Mouse (Mus musculus) midbrain, postnatal 0 days (tissue): ENCODE data around the gene Cpeb2. TPM values are rescaled to one million over a fixed set of nuclear protein-coding genes. Genes with fewer than 3 reads are reported as not detected.

Experiments used
- ATAC-seq: fragments of 200-750 bp; cut with Nextera tagmentation; 2 replicates; pipeline ENCODE4 v1.8.0; 2017; ENCODE audit warnings: moderate number of reproducible peaks, mild to moderate bottlenecking, moderate TSS enrichment, moderate library complexity; ENCODE audit not compliant: low FRiP score
- DNase-seq: peaks from one replicate; pipeline ENCODE4 v3.0.0-alpha.2; 2015; ENCODE audit warnings: low spot score
- H3K27ac ChIP-seq: fragments of 300-500 bp; sonication (generic); 2 replicates; pipeline ENCODE4 v1.5.1; 2014; ENCODE audit warnings: low read depth, mild to moderate bottlenecking, low read length, mixed read lengths
- H3K27me3 ChIP-seq: fragments of 300-500 bp; sonication (generic); 2 replicates; pipeline ENCODE4 v1.6.1; 2014; ENCODE audit warnings: low read length, control low read depth, mixed read lengths; ENCODE audit not compliant: insufficient read depth
- H3K36me3 ChIP-seq: fragments of 300-500 bp; sonication (generic); 2 replicates; pipeline ENCODE4 v1.6.1; 2014; ENCODE audit warnings: low read length, control low read depth, mixed read lengths; ENCODE audit not compliant: insufficient read depth
- H3K4me1 ChIP-seq: fragments of 300-500 bp; sonication (generic); 2 replicates; pipeline ENCODE4 v1.6.1; 2014; ENCODE audit warnings: mild to moderate bottlenecking, control low read depth, antibody characterized with exemption, low read length, mixed read lengths; ENCODE audit not compliant: insufficient read depth
- H3K4me2 ChIP-seq: fragments of 300-500 bp; sonication (generic); 2 replicates; pipeline ENCODE4 v1.6.1; 2014; ENCODE audit warnings: low read depth, mild to moderate bottlenecking, low read length, mixed read lengths; ENCODE audit not compliant: poor library complexity, severe bottlenecking
- H3K4me3 ChIP-seq: fragments of 300-500 bp; sonication (generic); 2 replicates; pipeline ENCODE4 v1.5.1; 2014; ENCODE audit warnings: low read depth, mild to moderate bottlenecking, low read length, moderate library complexity
- H3K9ac ChIP-seq: fragments of 300-500 bp; sonication (generic); replicated peaks from 2 replicates; pipeline ENCODE4 v1.6.1; 2014; ENCODE audit warnings: mild to moderate bottlenecking, low read length, moderate library complexity, mixed read lengths; ENCODE audit not compliant: poor library complexity, severe bottlenecking
- H3K9me3 ChIP-seq: fragments of 300-500 bp; sonication (generic); 2 replicates; pipeline ENCODE4 v1.6.1; 2016; ENCODE audit warnings: low read length, control low read depth
- CTCF ChIP-seq: IDR thresholded peaks from 2 replicates; pipeline ENCODE4 v1.5.1; 2016; ENCODE audit warnings: antibody characterized with exemption, mild to moderate bottlenecking
- WGBS: fragments of 180-500 bp; shearing (Covaris S2); extraction: QIAGEN DNeasy Blood & Tissue Kit; methylation state at CpG from one replicate; pipeline ENCODE4 v1.1.7; 2014; 5-methylcytosine and 5-hydroxymethylcytosine counted together
- polyA plus RNA-seq: library from polyadenylated mRNA; unstranded; fragments of >200 nt; fragmentation: Nextera tagmentation; extraction: Ambion mirVana; gene quantifications from 2 replicates; pipeline ENCODE4 v1.2.1, GENCODE M21; 2015
- total RNA-seq: library from RNA; depleted of rRNA; stranded (reverse); fragments of >200 nt; gene quantifications from 2 replicates; pipeline ENCODE4 v1.2.3, GENCODE M21; 2014

The Cpeb2 gene
- total and polyA plus RNA-seq, 2 experiments from 2014 or later, result 15.3 to 29.5 TPM

DNA sequence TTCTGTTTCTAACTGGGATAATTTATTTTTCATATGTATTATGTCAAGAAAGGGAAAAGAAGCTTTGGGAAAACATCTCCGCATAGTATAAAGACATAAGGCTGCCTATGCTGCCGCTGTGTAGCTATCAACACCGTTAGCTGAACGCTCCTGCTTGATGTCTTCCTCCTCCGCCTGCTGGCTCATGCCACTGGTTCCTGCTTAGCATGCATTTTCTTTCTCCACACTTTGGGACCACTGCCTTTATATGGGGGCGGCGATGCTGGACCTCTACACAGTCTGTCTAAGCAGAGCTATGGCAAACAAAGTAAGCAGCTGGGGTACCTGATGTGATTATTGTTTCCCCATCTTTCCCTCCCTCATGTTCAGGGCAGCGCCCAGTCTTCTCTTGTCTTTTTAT, 13.3 kb downstream of the Cpeb2 start:
- no peak for TF ChIP-seq CTCF
- H3K9ac ChIP-seq, result no peak overlapping the region
- H3K9me3 ChIP-seq, result no peaks in the 10 kb centered on the region
- 76% methylated on average over 8 of the region's 8 CpGs for WGBS
- H3K4me2 ChIP-seq, result no peak overlapping the region
- DNase-seq (no peak), ATAC-seq (no peak)
- H3K4me1 ChIP-seq, result no peaks in the 10 kb centered on the region
- no peaks in the 10 kb centered on the region for H3K27me3 ChIP-seq
- H3K4me3 ChIP-seq, result no peak overlapping the region
- H3K36me3 ChIP-seq, result peaks cover 6% of the 10 kb centered on the region
- H3K27ac ChIP-seq, result no peak overlapping the region

DNA sequence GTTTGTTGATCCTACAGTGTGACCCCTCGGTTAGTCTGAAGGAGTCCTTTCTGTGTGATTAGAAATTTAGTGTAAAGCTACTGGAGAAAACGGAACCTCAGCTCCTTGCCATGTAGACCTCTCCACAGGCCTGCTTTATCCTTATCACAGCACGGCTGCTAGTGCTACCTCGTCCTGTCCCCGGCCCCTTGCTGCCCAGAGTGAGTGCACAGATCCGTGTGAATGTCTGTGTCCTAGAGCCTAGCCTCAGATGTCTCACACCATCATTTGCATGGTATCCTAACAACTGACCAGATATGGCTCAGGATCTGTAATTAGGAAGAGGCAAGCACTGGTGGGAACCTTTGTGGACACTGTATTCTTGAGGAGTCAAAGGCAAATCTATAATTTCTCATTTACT, 14.0 kb downstream of the Cpeb2 start:
- peaks cover 7% of the 10 kb centered on the region for H3K36me3 ChIP-seq
- H3K4me3 ChIP-seq, result no peak overlapping the region
- no peak overlapping the region; the same call in 1 of the 2 replicates for H3K27ac ChIP-seq
- H3K4me2 ChIP-seq, result no peak overlapping the region
- ATAC-seq, result no peak
- no peak overlapping the region for H3K9ac ChIP-seq
- no peaks in the 10 kb centered on the region for H3K4me1 ChIP-seq
- no peak for TF ChIP-seq CTCF
- no peak for DNase-seq
- no peaks in the 10 kb centered on the region for H3K9me3 ChIP-seq
- no peaks in the 10 kb centered on the region for H3K27me3 ChIP-seq
- 75% methylated on average over 6 of the region's 6 CpGs for WGBS

DNA sequence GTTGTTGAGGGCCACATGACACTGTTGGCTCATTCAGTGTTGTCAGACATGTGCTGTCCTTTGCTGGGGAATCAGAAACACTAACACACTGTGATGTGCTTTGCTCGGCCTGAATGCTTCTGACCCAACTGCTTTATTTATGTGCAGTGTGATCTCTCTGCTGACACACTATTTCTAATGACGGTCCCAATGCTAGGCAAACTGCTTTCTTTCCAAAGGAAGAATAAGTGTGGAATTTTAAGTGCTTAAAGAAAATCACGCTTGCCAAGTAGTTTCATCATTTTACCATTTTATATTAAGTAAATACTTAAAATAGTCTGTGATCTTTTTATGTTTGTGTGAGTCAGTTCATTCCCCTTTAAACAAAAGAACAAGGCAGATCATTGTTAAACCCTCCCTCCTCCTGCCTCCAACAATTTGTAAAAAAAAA, 15.0 kb downstream of the Cpeb2 start:
- Histone ChIP-seq H3K27ac (no peak overlapping the region), H3K36me3 (peaks cover 7% of the 10 kb centered on the region), H3K9ac (no peak overlapping the region), H3K4me1 (no peaks in the 10 kb centered on the region), H3K4me3 (no peak overlapping the region), H3K4me2 (no peak overlapping the region), H3K27me3 (no peaks in the 10 kb centered on the region), H3K9me3 (no peaks in the 10 kb centered on the region)
- WGBS, result 38% methylated on average over 3 of the region's 3 CpGs
- DNase-seq, result peak; percentile 23
- no peak for TF ChIP-seq CTCF
- no peak for ATAC-seq

DNA sequence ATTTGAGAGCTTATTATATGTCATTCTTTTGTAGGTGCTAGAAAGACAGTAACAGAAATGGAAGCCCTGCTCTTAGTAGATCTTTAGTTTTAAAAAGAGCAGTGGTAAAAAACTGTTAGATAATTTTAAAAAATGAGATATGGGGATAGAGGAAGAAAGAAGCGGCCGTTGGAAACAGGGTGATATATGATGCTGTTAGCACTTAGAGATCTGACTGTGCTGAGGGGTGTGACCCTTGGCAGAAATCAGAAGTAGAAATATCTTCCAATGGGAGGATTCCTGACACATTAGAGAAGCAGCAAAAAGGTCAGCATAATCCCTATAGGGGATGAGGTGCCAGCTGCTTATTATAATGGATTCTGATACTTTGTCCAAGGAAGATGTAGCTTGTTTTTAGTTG, 24.5 kb downstream of the Cpeb2 start:
- TF ChIP-seq CTCF, result no peak

DNA sequence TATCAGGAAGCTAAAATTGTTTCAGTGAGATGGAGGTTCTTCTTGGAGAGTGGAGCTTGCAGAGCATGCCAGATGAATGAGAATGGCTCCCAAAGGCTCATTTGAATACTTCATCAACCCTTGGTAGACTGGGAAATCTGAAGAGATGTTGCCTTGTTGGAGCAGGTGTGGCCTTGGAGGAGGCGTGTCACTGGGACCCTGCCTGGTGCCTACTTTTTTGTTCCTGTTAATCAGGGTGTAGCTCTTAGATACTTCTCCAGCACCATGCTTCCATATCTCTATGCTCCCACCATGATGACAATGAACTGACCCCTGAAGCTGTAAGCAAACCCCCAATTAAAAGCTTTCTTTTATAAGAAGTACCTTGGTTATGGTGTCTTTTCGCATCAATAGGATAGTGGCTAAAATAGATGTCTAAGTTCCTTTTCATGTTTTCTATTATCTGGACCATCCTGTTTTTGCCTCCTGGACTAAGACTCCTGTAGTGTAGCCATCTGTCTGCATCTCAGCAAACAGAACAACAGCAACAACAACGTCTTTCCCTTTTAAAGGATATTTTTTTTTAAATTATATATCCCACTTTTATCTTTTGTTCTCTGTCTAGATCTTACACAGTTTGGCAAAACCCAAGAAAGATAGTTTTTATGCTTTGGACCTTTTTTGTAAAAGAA, 25.6 kb downstream of the Cpeb2 start:
- no peak overlapping the region for H3K9ac ChIP-seq
- no peaks in the 10 kb centered on the region for H3K27me3 ChIP-seq
- H3K4me2 ChIP-seq, result no peak overlapping the region
- no peak for DNase-seq
- H3K27ac ChIP-seq, result no peak overlapping the region
- peaks cover 6% of the 10 kb centered on the region for H3K36me3 ChIP-seq
- H3K9me3 ChIP-seq, result no peaks in the 10 kb centered on the region
- no peak for ATAC-seq
- 89% methylated on average over 3 of the region's 3 CpGs for WGBS
- no peak overlapping the region for H3K4me3 ChIP-seq
- H3K4me1 ChIP-seq, result 0 out of 2 replicates have a peak, but pooled peaks cover 2% of the 10 kb centered on the region
- TF ChIP-seq CTCF, result no peak

More for the DNA sequence above, 24.5 kb downstream of the Cpeb2 start:
- Histone ChIP-seq H3K27me3 (no peaks in the 10 kb centered on the region), H3K9ac (no peak overlapping the region), H3K4me3 (no peak overlapping the region), H3K36me3 (peaks cover 3% of the 10 kb centered on the region), H3K4me2 (no peak overlapping the region), H3K4me1 (0 out of 2 replicates have a peak, but pooled peaks cover 2% of the 10 kb centered on the region), H3K27ac (no peak overlapping the region), H3K9me3 (no peaks in the 10 kb centered on the region)
- ATAC-seq, result no peak
- DNase-seq, result no peak
- WGBS, result 82% methylated on average over 2 of the region's 2 CpGs

DNA sequence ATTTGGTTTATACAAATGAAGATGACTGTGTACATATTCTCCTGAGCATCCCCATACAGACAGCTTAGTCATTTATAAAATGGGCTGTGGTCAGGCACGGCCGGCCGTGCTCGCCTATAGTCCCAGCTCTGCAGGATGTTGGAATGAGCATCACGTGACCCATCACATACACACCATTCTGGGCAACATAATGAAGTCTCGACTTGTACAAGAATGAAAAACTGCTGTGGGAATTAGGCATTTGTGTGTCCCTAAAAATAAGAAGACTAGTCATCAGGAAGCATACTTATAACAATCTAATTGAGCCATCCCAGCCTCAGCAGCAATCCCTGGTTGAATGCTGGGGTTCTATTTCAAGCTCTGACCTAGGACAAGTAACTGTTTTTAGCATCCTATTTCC, 28.8 kb downstream of the Cpeb2 start:
- Histone ChIP-seq H3K4me3 (no peak overlapping the region), H3K9ac (no peak overlapping the region), H3K4me1 (0 out of 2 replicates have a peak, but pooled peaks cover 2% of the 10 kb centered on the region), H3K4me2 (no peak overlapping the region), H3K9me3 (no peaks in the 10 kb centered on the region), H3K27me3 (no peaks in the 10 kb centered on the region), H3K27ac (no peak overlapping the region), H3K36me3 (peaks cover 6% of the 10 kb centered on the region)
- no peak for TF ChIP-seq CTCF
- 65% methylated on average over 6 of the region's 6 CpGs for WGBS
- DNase-seq (no peak), ATAC-seq (no peak)
